Mouse (Mus musculus) megakaryocyte, embryonic 14.5 days (primary cell): ENCODE results near the gene Col23a1.

Source experiments
- FLI1 ChIP-seq: IDR thresholded peaks from 2 replicates; pipeline ENCODE4 v1.6.1; 2012; ENCODE audit warnings: low read length, inconsistent platforms, mixed read lengths
- GATA1 ChIP-seq: IDR thresholded peaks from 3 replicates; pipeline ENCODE4 v1.6.1; 2012; ENCODE audit warnings: mixed read lengths, low read length, inconsistent platforms, borderline replicate concordance

GRCm38 (mm10) chr11:51457624-51458023 lies 167.9 kb downstream of the Col23a1 start:
- TF ChIP-seq GATA1 (no peak), FLI1 (no peak)
